Mouse (Mus musculus): ENCODE results near the gene Gli1. TPM values are rescaled to one million over a fixed set of nuclear protein-coding genes. Genes with fewer than 3 reads are reported as not detected.

The Gli1 gene
- polyA plus RNA-seq, 1 experiment = not detected

GRCm38 (mm10) chr10:127368273-127368672 is 26.5 kb upstream of the Gli1 start:
- Histone ChIP-seq H3K36me3 (ENCODE audit: control insufficient read depth) (no peaks in the 10 kb centered on the region), H3K4me3 (replicated peaks) (no peak overlapping the region), H3K4me1 (ENCODE audit: control insufficient read depth) (no peaks in the 10 kb centered on the region), H3K9me3 (ENCODE audit: control insufficient read depth, low read length) (no peaks in the 10 kb centered on the region), H3K27me3 (ENCODE audit: control insufficient read depth) (no peaks in the 10 kb centered on the region)
- TF ChIP-seq GATA1 (IDR thresholded peaks at IDR 0.05; ENCODE audit: low read length) = no peak
- no peak for TF ChIP-seq TAL1 (IDR thresholded peaks at IDR 0.05; ENCODE audit: low read length)

GRCm38 (mm10) chr10:127367116-127367515 is 25.3 kb upstream of the Gli1 start:
- H3K9me3 ChIP-seq (ENCODE audit: control insufficient read depth, low read length) = no peaks in the 10 kb centered on the region
- no peak for TF ChIP-seq TAL1 (IDR thresholded peaks at IDR 0.05; ENCODE audit: low read length)
- TF ChIP-seq GATA1 (IDR thresholded peaks at IDR 0.05; ENCODE audit: low read length) = no peak
- H3K36me3 ChIP-seq (ENCODE audit: control insufficient read depth) = no peaks in the 10 kb centered on the region
- H3K4me3 ChIP-seq (replicated peaks) = no peak overlapping the region
- H3K4me1 ChIP-seq (ENCODE audit: control insufficient read depth) = no peaks in the 10 kb centered on the region
- no peaks in the 10 kb centered on the region for H3K27me3 ChIP-seq (ENCODE audit: control insufficient read depth)

- no peak overlapping the region for H3K4me3 ChIP-seq (replicated peaks)
- no peaks in the 10 kb centered on the region; the same call in 1 of the 2 replicates for H3K36me3 ChIP-seq (ENCODE audit: control insufficient read depth)
- no peaks in the 10 kb centered on the region for H3K9me3 ChIP-seq (ENCODE audit: control insufficient read depth, low read length)
- TF ChIP-seq GATA1 (IDR thresholded peaks at IDR 0.05; ENCODE audit: low read length) (no peak), TAL1 (IDR thresholded peaks at IDR 0.05; ENCODE audit: low read length) (no peak)
- H3K4me1 ChIP-seq (ENCODE audit: control insufficient read depth) = no peaks in the 10 kb centered on the region
- H3K27me3 ChIP-seq (ENCODE audit: control insufficient read depth) = peaks cover 2% of the 10 kb centered on the region; the same call in 1 of the 2 replicates
These were observed 18.9 kb upstream of the Gli1 start for GRCm38 (mm10) chr10:127360714-127361113.

GRCm38 (mm10) chr10:127355336-127355735 is 13.6 kb upstream of the Gli1 start:
- Histone ChIP-seq H3K4me1 (ENCODE audit: control insufficient read depth) (peaks cover 7% of the 10 kb centered on the region; the same call in 1 of the 2 replicates), H3K4me3 (replicated peaks) (no peak overlapping the region), H3K36me3 (ENCODE audit: control insufficient read depth) (no peaks in the 10 kb centered on the region; the same call in 1 of the 2 replicates), H3K9me3 (ENCODE audit: control insufficient read depth, low read length) (no peaks in the 10 kb centered on the region), H3K27me3 (ENCODE audit: control insufficient read depth) (peaks cover 16% of the 10 kb centered on the region)
- TF ChIP-seq TAL1 (IDR thresholded peaks at IDR 0.05; ENCODE audit: low read length) (no peak), GATA1 (IDR thresholded peaks at IDR 0.05; ENCODE audit: low read length) (no peak)

GRCm38 (mm10) chr10:127353909-127354895 is 12.4 kb upstream of the Gli1 start, which contains the start of gene Inhbe:
Gene Inhbe, minus strand, starts transcription at chr10:127354411.
- Histone ChIP-seq H3K9me3 (ENCODE audit: control insufficient read depth, low read length) (no peaks in the 10 kb centered on the region), H3K4me1 (ENCODE audit: control insufficient read depth) (peaks cover 9% of the 10 kb centered on the region; the same call in 1 of the 2 replicates), H3K4me3 (replicated peaks) (no peak within 1 kb of the TSS), H3K36me3 (ENCODE audit: control insufficient read depth) (no peaks in the 10 kb centered on the region; the same call in 1 of the 2 replicates), H3K27me3 (ENCODE audit: control insufficient read depth) (peaks cover 14% of the 10 kb centered on the region)
- TF ChIP-seq TAL1 (IDR thresholded peaks at IDR 0.05; ENCODE audit: low read length) (no peak), GATA1 (IDR thresholded peaks at IDR 0.05; ENCODE audit: low read length) (no peak)

- TF ChIP-seq GATA1 (IDR thresholded peaks at IDR 0.05; ENCODE audit: low read length) (no peak), TAL1 (IDR thresholded peaks at IDR 0.05; ENCODE audit: low read length) (no peak)
- H3K27me3 ChIP-seq (ENCODE audit: control insufficient read depth) = peaks cover 14% of the 10 kb centered on the region
- no peaks in the 10 kb centered on the region for H3K9me3 ChIP-seq (ENCODE audit: control insufficient read depth, low read length)
- no peak overlapping the region for H3K4me3 ChIP-seq (replicated peaks)
- H3K36me3 ChIP-seq (ENCODE audit: control insufficient read depth) = no peaks in the 10 kb centered on the region; the same call in 1 of the 2 replicates
- H3K4me1 ChIP-seq (ENCODE audit: control insufficient read depth) = peaks cover 9% of the 10 kb centered on the region; the same call in 1 of the 2 replicates
These were observed 11.0 kb upstream of the Gli1 start for GRCm38 (mm10) chr10:127352766-127353165.

- Histone ChIP-seq H3K9me3 (ENCODE audit: control insufficient read depth, low read length) (no peaks in the 10 kb centered on the region), H3K36me3 (ENCODE audit: control insufficient read depth) (no peaks in the 10 kb centered on the region; the same call in 1 of the 2 replicates), H3K27me3 (ENCODE audit: control insufficient read depth) (peaks cover 14% of the 10 kb centered on the region), H3K4me3 (replicated peaks) (no peak overlapping the region), H3K4me1 (ENCODE audit: control insufficient read depth) (peaks cover 9% of the 10 kb centered on the region; the same call in 1 of the 2 replicates)
- no peak for TF ChIP-seq TAL1 (IDR thresholded peaks at IDR 0.05; ENCODE audit: low read length)
- TF ChIP-seq GATA1 (IDR thresholded peaks at IDR 0.05; ENCODE audit: low read length) = no peak
These were observed 10.4 kb upstream of the Gli1 start for GRCm38 (mm10) chr10:127352187-127352586.

- Histone ChIP-seq H3K36me3 (ENCODE audit: control insufficient read depth) (no peaks in the 10 kb centered on the region), H3K27me3 (ENCODE audit: control insufficient read depth) (peaks cover 14% of the 10 kb centered on the region), H3K4me1 (ENCODE audit: control insufficient read depth) (peaks cover 9% of the 10 kb centered on the region; the same call in 1 of the 2 replicates), H3K4me3 (replicated peaks) (no peak overlapping the region), H3K9me3 (ENCODE audit: control insufficient read depth, low read length) (no peaks in the 10 kb centered on the region)
- TF ChIP-seq TAL1 (IDR thresholded peaks at IDR 0.05; ENCODE audit: low read length) (no peak), GATA1 (IDR thresholded peaks at IDR 0.05; ENCODE audit: low read length) (no peak)
These were observed 9.9 kb upstream of the Gli1 start for GRCm38 (mm10) chr10:127351719-127352118.

GRCm38 (mm10) chr10:127351285-127351595 is 9.5 kb upstream of the Gli1 start:
- H3K9me3 ChIP-seq (ENCODE audit: control insufficient read depth, low read length) = no peaks in the 10 kb centered on the region
- peaks cover 14% of the 10 kb centered on the region for H3K27me3 ChIP-seq (ENCODE audit: control insufficient read depth)
- no peak overlapping the region for H3K4me3 ChIP-seq (replicated peaks)
- TF ChIP-seq GATA1 (IDR thresholded peaks at IDR 0.05; ENCODE audit: low read length) (no peak), TAL1 (IDR thresholded peaks at IDR 0.05; ENCODE audit: low read length) (no peak)
- H3K4me1 ChIP-seq (ENCODE audit: control insufficient read depth) = peaks cover 9% of the 10 kb centered on the region; the same call in 1 of the 2 replicates
- no peaks in the 10 kb centered on the region for H3K36me3 ChIP-seq (ENCODE audit: control insufficient read depth)
